Mouse (Mus musculus): ENCODE measurements around the gene Plcl1. TPM values are rescaled to one million over a fixed set of nuclear protein-coding genes. Genes with fewer than 3 reads are reported as not detected.

Plcl1 gene
- polyA plus RNA-seq, 1 experiment from 2014 or later: 0.91 TPM

GRCm38 (mm10) chr1:55606405-55606804, 200.7 kb downstream of the Plcl1 start:
- Histone ChIP-seq H3K4me3 (no peak overlapping the region), H3K27ac (no peak overlapping the region), H3K36me3 (no peaks in the 10 kb centered on the region), H3K27me3 (no peaks in the 10 kb centered on the region), H3K4me2 (no peak overlapping the region), H3K9me3 (replicated peaks) (no peaks in the 10 kb centered on the region), H3K9ac (no peak overlapping the region), H3K4me1 (replicated peaks) (no peaks in the 10 kb centered on the region)
- no peak for ATAC-seq (replicated peaks; ENCODE audit: insufficient number of reproducible peaks, insufficient read depth, low FRiP score, low read depth)
- 71% methylated on average over 8 of the region's 8 CpGs for WGBS

GRCm38 (mm10) chr1:55612759-55613328, 207.1 kb downstream of the Plcl1 start:
- Histone ChIP-seq H3K4me3 (no peak overlapping the region), H3K4me1 (replicated peaks) (0 out of 2 replicates have a peak, but pooled peaks cover 3% of the 10 kb centered on the region), H3K27me3 (no peaks in the 10 kb centered on the region), H3K27ac (no peak overlapping the region), H3K4me2 (no peak overlapping the region), H3K9me3 (replicated peaks) (no peaks in the 10 kb centered on the region), H3K9ac (no peak overlapping the region), H3K36me3 (no peaks in the 10 kb centered on the region)
- ATAC-seq (replicated peaks; ENCODE audit: insufficient number of reproducible peaks, insufficient read depth, low FRiP score, low read depth): no peak
- 53% methylated on average over 6 of the region's 6 CpGs for WGBS

GRCm38 (mm10) chr1:55617857-55618256, 212.1 kb downstream of the Plcl1 start:
- Histone ChIP-seq H3K4me3 (no peak overlapping the region), H3K4me1 (replicated peaks) (0 out of 2 replicates have a peak, but pooled peaks cover 6% of the 10 kb centered on the region), H3K27ac (no peak overlapping the region), H3K9me3 (replicated peaks) (no peaks in the 10 kb centered on the region), H3K27me3 (no peaks in the 10 kb centered on the region), H3K9ac (no peak overlapping the region), H3K36me3 (no peaks in the 10 kb centered on the region), H3K4me2 (no peak overlapping the region)
- WGBS: 92% methylated on average over 2 of the region's 2 CpGs
- no peak for ATAC-seq (replicated peaks; ENCODE audit: insufficient number of reproducible peaks, insufficient read depth, low FRiP score, low read depth)

- no peaks in the 10 kb centered on the region for H3K36me3 ChIP-seq
- H3K4me2 ChIP-seq: no peak overlapping the region
- H3K9ac ChIP-seq: no peak overlapping the region
- no peaks in the 10 kb centered on the region for H3K27me3 ChIP-seq
- no peak overlapping the region for H3K27ac ChIP-seq
- 41% methylated on average over 7 of the region's 7 CpGs for WGBS
- H3K4me1 ChIP-seq (replicated peaks): 0 out of 2 replicates have a peak, but pooled peaks cover 5% of the 10 kb centered on the region
- no peaks in the 10 kb centered on the region for H3K9me3 ChIP-seq (replicated peaks)
- H3K4me3 ChIP-seq: no peak overlapping the region
- ATAC-seq (replicated peaks; ENCODE audit: insufficient number of reproducible peaks, insufficient read depth, low FRiP score, low read depth): 0 out of 2 replicates have a peak, but pooled peaks have one; percentile 35
Measured at GRCm38 (mm10) chr1:55618617-55619286, 213.0 kb downstream of the Plcl1 start.

GRCm38 (mm10) chr1:55631496-55631895, 225.8 kb downstream of the Plcl1 start:
- ATAC-seq (replicated peaks; ENCODE audit: insufficient number of reproducible peaks, insufficient read depth, low FRiP score, low read depth): no peak
- Histone ChIP-seq H3K4me3 (no peak overlapping the region), H3K9me3 (replicated peaks) (no peaks in the 10 kb centered on the region), H3K27me3 (no peaks in the 10 kb centered on the region), H3K4me1 (replicated peaks) (no peaks in the 10 kb centered on the region), H3K9ac (no peak overlapping the region), H3K36me3 (no peaks in the 10 kb centered on the region), H3K27ac (no peak overlapping the region), H3K4me2 (no peak overlapping the region)
- WGBS: 45% methylated on average over 1 of the region's 1 CpGs

- Histone ChIP-seq H3K9ac (no peak overlapping the region), H3K4me1 (replicated peaks) (no peaks in the 10 kb centered on the region), H3K27ac (no peak overlapping the region), H3K4me2 (no peak overlapping the region), H3K4me3 (no peak overlapping the region), H3K27me3 (no peaks in the 10 kb centered on the region), H3K9me3 (replicated peaks) (no peaks in the 10 kb centered on the region), H3K36me3 (no peaks in the 10 kb centered on the region)
- whole genome bisulfite sequencing: 75% methylated on average over 2 of the region's 2 CpGs
- no peak for ATAC-seq (replicated peaks; ENCODE audit: insufficient number of reproducible peaks, insufficient read depth, low FRiP score, low read depth)
Measured at GRCm38 (mm10) chr1:55632024-55632423, 226.3 kb downstream of the Plcl1 start.

- H3K4me1 ChIP-seq (replicated peaks): no peaks in the 10 kb centered on the region
- no peaks in the 10 kb centered on the region for H3K36me3 ChIP-seq
- no peak overlapping the region for H3K4me3 ChIP-seq
- H3K9me3 ChIP-seq (replicated peaks): no peaks in the 10 kb centered on the region
- no peak overlapping the region for H3K9ac ChIP-seq
- H3K27me3 ChIP-seq: no peaks in the 10 kb centered on the region
- H3K27ac ChIP-seq: no peak overlapping the region
- H3K4me2 ChIP-seq: no peak overlapping the region
- ATAC-seq (replicated peaks; ENCODE audit: insufficient number of reproducible peaks, insufficient read depth, low FRiP score, low read depth): no peak
- WGBS: 78% methylated on average over 4 of the region's 4 CpGs
Measured at GRCm38 (mm10) chr1:55633326-55633725, 227.6 kb downstream of the Plcl1 start.

GRCm38 (mm10) chr1:55659518-55660210, 253.9 kb downstream of the Plcl1 start:
- 68% methylated on average over 8 of the region's 8 CpGs for WGBS
- no peak for ATAC-seq (replicated peaks; ENCODE audit: insufficient number of reproducible peaks, insufficient read depth, low FRiP score, low read depth)
- Histone ChIP-seq H3K9ac (no peak overlapping the region), H3K4me1 (replicated peaks) (no peaks in the 10 kb centered on the region), H3K4me3 (no peak overlapping the region), H3K27me3 (no peaks in the 10 kb centered on the region), H3K36me3 (no peaks in the 10 kb centered on the region), H3K27ac (no peak overlapping the region), H3K9me3 (replicated peaks) (no peaks in the 10 kb centered on the region), H3K4me2 (no peak overlapping the region)

GRCm38 (mm10) chr1:55661381-55661780, 255.7 kb downstream of the Plcl1 start:
- Histone ChIP-seq H3K36me3 (no peaks in the 10 kb centered on the region), H3K27me3 (no peaks in the 10 kb centered on the region), H3K4me2 (no peak overlapping the region), H3K4me1 (replicated peaks) (no peaks in the 10 kb centered on the region), H3K9ac (no peak overlapping the region), H3K9me3 (replicated peaks) (no peaks in the 10 kb centered on the region), H3K27ac (no peak overlapping the region), H3K4me3 (no peak overlapping the region)
- 78% methylated on average over 2 of the region's 2 CpGs for WGBS
- ATAC-seq (replicated peaks; ENCODE audit: insufficient number of reproducible peaks, insufficient read depth, low FRiP score, low read depth): no peak

GRCm38 (mm10) chr1:55665137-55665827, 259.6 kb downstream of the Plcl1 start:
- Histone ChIP-seq H3K27me3 (no peaks in the 10 kb centered on the region), H3K9ac (no peak overlapping the region), H3K36me3 (no peaks in the 10 kb centered on the region), H3K4me3 (no peak overlapping the region), H3K27ac (no peak overlapping the region), H3K4me2 (no peak overlapping the region), H3K9me3 (replicated peaks) (no peaks in the 10 kb centered on the region), H3K4me1 (replicated peaks) (no peaks in the 10 kb centered on the region)
- ATAC-seq (replicated peaks; ENCODE audit: insufficient number of reproducible peaks, insufficient read depth, low FRiP score, low read depth): no peak
- 52% methylated on average over 10 of the region's 10 CpGs for whole genome bisulfite sequencing

Data from heart, embryonic 15.5 days (tissue).